Mouse (Mus musculus) right cerebral cortex, postnatal 36 days (tissue): ENCODE measurements at regions not wholly inside any gene's neighbourhood (a gene's known extent, or its start where the extent isn't known, plus 50 kb on each side); places are given as distances from the start of the nearest gene placed in this dataset.

Experiments used
- DNase-seq, 2 experiments: peaks; one replicate each; pipeline ENCODE4 v3.0.0; 2022; ENCODE audit warnings: low spot score in 2 of 2, mixed read lengths in 1 of 2

DNA sequence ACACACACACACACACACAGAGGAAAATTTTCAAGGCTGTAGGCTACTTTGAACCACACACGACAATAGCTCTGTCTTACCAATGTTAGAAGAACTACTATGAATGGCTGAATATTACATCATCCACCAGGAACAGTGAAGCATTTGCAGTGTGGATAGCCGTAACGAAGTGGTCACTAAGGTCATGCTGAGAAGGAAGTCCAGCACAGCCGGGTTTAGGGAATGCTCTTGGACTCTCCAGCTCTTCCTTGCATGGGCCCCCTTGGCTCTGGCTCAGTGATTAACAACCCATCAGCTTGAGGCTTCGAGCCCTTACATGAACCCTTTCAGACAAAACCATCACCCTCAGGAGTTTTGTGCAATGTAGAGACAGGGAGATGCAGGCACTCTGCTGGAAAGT is 245.3 kb downstream of the Adamts20 start:
- no peak for DNase-seq

DNA sequence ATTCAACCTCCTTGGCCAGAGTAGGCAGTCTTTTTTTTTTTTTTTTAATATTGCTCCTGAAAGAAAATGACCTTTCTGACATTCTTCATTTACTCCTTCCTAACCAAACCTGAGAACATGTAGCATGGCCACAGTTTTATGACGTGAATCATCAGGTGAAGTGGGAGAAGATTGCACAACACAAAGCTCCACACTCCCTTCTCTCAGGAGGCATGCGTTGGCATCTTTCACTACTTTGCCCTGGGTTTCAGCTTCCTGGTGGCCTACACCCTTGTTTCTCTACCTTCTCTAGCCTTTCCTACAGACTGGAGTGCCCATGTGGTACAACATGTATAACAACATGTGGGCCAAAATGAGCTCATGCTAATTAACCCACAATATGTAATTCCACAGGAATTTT is 248.5 kb downstream of the Adamts20 start:
- DNase-seq, result no peak

DNA sequence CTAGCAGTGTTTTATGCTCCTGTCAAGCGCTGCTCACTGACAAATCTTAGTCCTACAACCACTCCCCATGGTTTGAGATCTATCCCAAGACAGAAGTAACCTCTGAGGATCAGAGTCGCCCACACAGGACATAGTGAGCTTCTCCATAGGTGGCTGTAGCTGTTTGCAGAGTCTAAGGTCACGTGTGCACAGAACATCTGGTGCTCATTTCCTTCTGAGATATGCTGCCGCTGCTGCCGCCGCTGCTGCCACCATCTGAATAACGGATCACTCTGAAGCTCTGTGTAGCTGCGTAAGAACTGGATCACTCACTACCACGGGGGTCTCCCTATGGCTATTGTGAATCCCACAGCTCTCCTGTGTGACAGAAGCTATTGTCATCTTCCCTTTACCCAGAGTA is 250.8 kb downstream of the Adamts20 start:
- no peak for DNase-seq

DNA sequence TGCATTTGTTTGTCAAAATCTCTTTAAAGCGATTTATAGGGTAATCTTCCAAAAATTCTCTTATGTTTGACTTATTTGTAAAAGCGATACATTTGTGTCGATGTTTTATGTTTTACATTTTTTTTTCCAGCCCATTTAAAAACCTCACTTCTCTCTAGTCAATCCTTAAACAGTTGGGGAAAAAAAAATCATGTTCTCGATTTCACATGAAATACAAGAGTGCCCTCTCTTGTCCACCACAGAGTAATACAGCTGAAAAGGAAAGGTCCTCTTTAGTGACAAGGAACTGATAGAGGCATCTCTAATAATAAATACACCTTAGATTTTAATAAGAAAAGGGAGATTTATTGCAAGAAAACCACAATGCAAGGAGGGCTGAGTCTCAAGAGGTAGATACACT is 251.8 kb downstream of the Adamts20 start:
- DNase-seq, result no peak

DNA sequence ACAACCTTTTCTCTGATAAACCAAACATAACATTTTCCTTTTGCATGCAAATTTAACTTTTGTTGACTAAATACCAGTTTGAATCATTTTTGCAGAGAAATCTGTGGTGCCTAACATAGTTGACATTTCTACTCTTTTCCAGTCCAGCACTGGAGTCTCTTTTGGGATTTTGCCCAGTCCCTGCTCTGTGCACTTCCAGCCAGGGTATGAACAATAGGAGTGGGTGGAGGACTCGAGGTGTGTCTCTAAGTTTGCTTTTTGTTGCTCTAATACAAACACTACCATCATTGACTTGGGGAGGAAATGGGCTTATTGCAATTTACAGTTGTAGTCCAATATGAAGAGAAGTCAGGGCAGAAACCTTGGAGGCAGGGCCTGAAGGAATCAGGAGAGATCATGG is 256.7 kb downstream of the Adamts20 start:
- DNase-seq, result no peak

DNA sequence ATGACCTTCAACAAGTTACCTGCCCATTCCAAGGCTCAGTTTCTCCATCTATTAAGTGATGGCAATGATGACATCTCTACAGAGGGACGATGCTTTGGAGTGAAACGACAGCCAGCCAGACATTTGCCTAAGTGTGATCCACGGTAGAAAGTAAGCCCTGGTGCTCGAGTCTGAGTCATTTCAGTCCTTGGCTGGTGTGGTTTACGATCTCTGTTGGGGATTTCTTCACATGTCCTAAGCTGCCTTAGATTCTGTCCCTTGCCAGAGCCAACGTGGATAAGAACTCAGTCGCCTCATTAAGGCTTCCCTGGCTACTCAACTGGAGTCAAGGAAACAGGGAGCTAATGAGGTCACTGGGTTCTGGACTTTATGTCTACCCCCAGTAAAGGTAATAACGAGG is 258.8 kb downstream of the Adamts20 start:
- DNase-seq, result no peak

DNA sequence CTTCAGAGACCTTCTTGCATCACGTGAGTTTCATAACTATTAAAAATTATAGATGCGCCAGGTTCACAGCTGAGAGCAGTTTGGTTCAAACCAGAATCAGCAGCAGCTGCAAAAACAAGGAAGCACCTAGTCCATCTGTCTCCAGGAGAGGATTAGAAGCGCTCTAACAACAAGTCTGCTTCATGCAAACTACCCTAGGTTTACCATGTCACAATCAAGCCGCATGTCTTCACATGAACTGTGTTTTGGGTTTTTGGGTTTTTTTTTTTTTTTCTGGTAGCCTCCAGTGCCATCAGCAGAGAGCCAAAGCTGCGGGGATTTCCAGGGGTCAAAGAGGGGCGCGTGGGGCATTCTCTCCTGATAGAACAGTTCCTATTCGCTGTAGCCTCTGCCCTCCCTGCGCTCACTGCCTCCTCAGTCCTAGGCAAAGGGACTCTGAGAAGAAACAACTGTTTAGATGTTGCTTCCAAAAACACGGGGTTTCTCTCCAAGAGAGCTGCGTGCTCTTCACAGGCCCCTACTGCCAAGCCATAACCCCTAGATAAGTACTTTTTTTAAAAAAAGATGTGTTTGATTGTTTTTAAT is 259.8 kb downstream of the Adamts20 start:
- no peak for DNase-seq

DNA sequence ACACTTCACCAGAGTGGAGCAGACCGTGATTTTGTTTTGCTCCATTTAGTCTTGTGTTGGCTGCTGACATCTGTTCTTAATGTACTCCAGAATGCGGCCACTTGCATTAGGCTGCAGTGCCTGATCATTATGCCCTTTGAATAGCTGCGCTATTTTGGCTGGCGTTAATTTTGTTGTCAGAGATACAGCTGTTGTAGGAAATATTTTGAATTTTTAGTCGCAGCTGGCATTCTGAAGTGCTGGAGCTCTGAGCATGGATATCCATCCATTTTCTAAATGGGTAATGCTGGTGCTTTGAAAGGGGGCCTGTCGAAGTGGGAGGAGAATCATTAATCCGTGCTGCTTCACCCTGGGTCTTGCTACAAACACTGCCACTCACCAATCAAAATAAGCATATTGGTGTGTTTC is 275.1 kb downstream of the Adamts20 start:
- peak in 1 of 2 experiments; percentile 2 for DNase-seq

DNA sequence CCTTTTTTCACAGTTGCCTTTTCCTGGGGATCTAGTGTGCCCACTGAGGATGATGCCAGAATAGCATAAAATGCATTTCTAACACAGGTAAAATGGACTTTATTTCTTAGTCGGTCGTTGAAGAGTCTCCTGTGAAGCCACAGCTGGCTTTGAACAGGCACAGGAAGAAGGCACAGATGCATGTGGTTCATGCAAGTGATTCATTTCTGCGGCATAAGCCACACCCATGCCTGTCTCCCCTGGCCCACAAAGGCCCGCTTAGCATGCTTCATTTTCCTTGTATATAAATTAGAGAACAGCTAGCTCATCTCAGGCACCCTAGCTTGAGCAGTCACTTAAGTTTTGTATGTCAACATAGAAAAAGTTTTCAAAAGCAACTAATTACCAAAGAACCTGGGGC is 277.6 kb downstream of the Adamts20 start:
- DNase-seq, result no peak

DNA sequence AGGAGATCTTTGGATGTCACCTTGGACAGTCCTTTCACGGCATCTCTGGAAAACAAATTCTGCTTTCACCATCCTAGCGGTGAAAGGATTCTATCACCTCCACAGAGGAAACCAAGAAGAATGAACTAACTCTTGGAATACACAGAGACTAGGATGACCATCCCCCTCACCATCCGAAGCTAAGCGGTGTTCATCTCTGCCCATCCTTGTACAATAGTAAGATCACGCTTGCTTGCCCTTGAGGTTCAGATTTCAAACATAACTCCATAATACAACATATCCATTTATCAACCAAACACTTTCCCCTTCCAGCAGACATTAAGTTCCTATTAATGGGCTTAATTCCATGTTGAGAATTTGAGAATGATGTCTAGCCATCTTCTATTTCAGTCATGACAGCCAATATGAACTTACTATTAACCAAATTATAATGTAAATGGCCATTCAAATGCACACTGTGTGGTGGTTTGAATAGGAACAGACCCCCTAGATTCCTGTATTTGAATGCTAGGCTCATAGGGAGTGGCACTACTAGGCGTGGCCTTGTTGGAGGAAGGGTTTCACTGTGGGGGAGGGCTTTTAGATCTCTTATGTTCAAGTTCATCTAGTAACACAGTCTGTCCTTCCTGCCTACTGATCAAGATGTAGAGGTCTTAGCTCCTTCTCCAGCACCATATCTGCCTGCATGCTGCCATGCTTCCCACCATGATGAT is 281.4 kb downstream of the Adamts20 start:
- DNase-seq, result no peak

DNA sequence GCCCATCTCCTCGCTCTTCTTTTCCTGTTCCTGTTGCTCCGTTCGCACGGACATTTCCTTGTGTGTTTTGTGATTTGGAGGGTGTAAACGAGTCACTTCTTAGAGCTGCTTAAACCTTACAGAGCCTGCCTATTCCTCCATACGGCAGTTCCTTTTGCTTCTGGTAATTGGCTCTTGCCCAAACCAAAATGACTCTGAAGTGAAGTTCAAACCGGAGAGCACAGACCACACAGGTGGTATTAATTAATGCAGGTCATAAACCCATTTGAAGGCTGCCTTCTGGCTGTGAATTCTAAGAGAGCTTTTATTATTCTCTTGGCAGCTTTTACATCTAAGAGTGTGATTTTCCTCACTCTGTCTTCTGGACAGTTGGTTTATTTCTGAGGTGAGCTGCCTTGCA is 291.1 kb downstream of the Adamts20 start:
- no peak for DNase-seq

DNA sequence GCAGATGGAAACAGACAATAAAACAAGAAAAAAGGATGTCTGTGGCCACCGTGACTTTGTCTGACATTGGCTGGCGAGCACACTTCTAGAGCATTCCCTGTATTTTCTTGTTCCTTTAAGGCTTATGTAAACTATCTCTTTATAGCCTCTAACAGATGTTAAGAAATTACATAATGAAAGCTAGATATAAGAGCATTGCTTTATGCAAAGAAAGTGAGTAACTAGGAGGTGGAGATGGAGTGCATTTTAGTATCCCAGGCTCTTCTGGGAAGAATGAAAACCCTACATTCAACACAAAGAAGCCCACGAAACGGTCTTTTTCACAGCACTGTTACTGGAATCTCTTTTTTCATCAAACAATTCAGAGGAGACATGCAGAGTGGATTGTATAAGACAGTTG is 304.4 kb downstream of the Adamts20 start:
- peak in 1 of 2 experiments; percentile 3 for DNase-seq

DNA sequence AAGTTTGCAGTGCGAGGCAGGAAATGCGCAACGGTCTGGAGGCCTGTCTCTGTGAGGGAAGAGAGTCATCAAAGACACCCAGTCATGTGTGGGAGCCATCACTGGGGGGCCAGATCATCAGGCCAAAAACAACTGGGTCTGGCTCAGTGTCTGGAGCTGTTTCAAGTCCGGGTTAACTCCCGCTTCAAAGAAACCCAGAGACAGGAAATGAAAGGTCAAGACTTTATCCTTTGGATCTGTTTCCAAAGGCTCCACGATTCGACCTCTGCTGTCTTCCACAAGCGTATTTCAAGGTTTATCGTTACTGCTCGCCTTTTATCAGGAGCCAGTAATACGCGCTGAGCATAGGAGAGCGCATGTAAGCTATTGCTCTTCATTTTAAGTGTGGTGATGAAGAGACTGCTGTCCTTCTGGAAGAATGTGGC is 325.7 kb downstream of the Adamts20 start:
- DNase-seq, result no peak

DNA sequence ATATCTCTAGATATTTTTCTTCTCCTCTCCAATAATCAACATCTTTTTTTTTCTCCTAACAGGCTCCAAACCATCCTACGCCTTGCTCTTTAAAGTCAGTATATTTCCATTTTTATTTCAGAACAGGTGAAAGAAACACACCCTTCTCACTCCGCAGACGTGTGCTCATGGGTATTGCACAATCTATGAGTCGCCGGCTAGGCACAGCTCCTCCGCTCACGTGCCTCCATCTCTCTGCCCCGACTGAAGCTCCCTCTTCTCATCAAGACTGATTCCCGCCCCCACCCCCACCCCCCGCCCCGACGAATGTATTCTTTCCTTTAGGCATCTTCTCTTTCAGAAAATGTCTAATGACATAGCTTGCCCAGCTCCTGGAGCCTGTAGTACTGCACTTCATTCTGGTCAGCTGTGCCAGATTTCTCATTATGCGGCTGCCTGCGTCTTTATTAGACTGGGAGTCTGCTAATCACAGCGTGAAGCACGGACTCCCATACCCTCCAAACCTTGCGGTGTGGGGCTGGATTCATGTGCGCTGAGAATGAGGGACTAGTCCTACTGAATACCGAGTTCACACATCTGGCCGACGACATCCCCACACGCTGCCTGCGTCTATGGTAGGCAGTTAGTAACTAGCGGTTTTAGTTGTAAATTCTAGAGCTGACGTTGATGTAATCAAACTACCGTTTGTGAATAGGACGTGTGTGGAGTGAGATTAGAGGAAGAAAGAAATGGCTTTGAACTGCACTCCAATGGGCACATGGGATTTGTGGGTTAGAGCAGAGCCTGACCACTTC is 327.9 kb downstream of the Adamts20 start:
- no peak for DNase-seq

DNA sequence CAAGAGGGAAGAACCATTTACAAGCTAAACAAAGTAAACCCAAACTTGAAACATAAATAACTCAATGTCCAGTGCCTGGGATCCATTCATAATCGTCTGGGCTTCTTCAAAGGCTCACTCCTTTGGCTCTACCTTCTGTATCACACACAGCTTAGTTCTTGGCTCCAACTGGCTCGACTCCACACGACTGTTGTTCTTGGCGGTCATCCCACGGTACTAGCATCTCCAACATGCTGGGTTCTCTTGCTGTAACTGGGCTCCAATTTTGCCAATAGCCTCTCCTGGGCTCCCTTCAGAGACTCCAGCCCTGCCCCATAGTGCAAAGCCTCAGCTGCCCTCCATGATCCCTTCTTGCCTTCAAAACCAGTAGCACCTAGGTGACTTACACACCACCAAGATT is 352.4 kb downstream of the Adamts20 start:
- DNase-seq, result no peak

DNA sequence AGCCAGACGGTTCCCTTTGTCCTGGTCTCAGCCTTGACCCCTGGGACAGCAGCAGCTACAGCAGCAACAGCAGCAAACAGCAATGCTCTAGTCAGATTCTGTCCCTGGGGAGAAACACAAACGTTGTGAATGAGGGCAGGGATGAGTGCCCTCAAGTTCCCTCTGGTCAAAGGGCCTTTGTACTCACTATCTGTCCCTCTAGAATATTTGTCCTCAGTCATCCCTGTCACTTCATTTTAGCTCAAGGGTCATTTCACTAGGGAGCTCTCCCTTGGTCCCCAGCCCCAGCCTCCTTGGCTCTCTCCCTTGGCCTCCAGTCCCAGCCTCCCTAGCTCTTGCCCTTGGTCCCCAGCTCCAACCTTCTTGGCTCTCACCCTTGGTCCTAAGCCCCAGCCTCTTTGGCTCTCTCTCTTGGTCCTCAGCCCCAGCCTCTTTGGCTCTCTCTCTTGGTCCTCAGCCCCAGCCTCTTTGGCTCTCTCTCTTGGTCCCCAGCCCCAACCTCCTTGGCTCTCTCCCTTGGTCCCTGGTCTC is 358.0 kb downstream of the Adamts20 start:
- DNase-seq, result no peak

DNA sequence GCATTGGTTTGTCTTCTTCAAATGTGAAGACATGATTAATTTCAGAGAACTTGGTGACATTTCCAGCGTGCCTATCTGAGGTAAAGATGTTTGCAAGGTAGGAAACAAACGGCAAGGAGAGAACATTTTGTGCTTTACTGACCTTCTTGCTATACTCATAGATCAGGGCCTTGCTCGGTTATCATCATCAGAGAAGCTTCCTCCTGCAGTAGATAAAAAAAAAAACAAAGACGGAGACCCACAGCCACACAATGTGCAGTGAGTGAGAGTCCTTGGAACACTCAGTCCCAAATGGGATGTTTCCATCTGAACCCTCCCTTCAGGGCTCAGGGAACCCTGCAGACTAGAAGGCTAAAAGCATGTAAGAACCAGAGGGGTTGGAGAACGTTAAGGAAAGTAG is 374.6 kb downstream of the Adamts20 start:
- DNase-seq, result no peak

DNA sequence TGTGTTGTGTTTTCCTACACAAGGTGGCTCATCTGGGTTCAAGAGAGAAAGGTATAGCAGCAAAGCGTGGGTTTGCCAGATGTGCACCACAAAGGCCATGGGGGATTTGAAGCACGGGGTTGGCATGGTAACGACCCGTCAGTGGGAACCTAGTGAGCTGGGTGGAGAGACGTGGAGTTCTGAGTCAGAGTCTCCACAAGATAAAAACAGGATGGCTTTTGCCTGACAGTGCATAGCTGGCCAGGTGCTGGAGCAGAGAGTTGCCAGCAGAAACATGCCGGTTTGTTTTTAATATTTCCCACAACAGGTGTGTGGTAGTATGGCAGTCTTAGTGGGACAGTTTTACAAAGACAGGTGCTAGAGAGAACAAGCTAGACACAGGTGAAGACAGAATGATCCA is 375.4 kb downstream of the Adamts20 start:
- no peak for DNase-seq

DNA sequence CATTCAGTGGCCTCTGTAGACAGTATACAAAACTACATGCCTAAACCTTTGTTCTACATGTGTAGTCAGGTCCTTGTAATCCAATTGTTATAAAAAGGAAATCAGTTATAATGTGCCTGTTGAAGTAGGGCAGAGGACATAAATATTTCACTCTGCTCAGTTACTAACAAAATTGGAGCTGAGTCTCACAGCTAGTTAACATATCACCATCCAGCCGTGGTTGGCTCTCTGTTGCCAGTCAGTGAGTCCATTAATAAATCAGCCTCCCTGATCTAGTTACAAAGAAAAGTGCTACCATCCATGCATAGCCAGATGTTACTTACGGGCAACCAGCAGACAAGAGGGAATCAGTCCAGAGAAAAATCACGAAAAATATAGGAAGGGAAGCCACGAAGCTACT is 382.8 kb downstream of the Adamts20 start:
- no peak for DNase-seq

DNA sequence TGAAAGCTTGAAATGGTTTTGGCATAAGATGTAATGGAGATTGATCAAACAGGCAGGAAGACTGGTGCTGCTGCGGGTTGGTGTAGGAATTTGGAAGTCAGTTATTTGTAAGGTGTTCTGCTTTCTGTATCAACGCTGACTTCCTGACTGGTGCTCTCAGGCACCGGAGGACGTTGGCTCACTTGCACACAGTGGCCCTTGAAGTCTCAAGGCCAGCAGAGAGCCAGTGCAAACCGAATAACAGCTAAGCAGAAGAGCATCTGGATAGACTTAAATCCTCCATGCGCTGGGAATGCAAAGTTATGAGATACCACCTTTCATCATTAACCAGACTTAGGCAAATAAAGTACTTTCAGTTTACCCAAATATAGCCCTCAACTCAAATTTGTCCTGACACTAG is 388.2 kb downstream of the Adamts20 start:
- no peak for DNase-seq

DNA sequence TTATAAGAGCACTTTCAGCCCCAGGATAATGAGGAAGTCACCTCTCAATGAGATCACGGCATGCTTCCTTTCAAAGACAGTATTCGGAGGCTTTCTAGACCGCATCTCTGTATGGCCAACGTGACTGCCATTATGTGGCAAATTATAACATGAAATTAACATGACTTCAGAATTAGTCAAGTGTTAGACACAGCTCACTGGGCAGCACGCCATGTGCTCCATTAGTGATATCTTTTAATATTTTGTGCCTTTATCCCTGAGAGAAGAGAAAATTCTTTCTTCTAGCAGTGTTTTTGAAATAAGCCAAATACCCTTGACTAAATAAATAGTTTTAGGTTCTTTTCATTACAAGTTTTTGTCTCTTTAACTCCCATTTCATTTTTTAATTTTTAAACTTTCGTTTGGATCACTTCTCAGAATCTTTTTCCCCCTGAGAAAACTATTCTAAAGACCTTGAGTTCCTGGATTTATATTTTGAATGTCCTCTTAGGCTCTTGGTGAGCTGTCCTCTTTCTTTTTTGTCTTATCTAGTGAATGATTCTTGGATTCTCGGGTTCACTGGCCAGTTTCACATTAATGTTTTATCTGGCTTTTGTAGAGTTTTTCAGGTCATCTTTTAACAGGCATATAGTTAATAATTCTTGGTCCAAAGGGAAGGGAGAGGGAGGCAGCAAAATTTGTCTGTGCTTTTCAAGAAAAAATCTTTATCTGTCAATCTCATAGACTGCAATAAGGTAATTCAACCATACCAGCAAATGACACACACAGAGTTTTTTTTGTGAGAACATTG is 390.9 kb downstream of the Adamts20 start:
- DNase-seq, result no peak

DNA sequence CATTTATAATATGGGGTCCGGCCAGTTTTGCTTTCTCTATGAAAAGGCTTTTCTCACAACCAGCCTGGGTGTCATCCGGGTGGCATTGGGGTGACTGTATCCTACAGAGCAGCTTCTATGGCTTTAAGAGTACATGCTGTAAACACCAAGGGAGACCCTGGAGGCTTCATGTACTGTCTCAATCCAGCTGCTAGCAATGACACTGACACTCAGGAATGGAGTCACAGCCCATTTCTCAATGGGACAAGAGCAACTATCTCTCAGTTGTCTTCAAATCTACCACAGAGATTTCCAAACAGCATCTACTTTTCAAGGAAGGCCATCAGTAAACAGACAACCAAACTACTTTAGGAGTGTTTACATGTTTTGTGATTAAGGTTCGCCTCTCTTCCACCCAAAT is 397.5 kb downstream of the Adamts20 start:
- no peak for DNase-seq
